Mouse (Mus musculus) liver, postnatal 0 days (tissue): ENCODE data around the gene Pxylp1. TPM values are rescaled to one million over a fixed set of nuclear protein-coding genes. Genes with fewer than 3 reads are reported as not detected.

Experiments
- ATAC-seq: fragments of 200-750 bp; cut with Nextera tagmentation; 2 replicates; pipeline ENCODE4 v1.8.0; 2017; ENCODE audit warnings: mild to moderate bottlenecking, moderate library complexity
- DNase-seq: peaks from one replicate; pipeline ENCODE4 v3.0.0-alpha.2; 2016
- H3K27ac ChIP-seq: fragments of 300-500 bp; sonication (generic); 2 replicates; pipeline ENCODE4 v1.5.1; 2014; ENCODE audit warnings: antibody characterized with exemption, moderate library complexity, mild to moderate bottlenecking, low read depth
- H3K27me3 ChIP-seq: fragments of 300-500 bp; sonication (generic); 2 replicates; pipeline ENCODE4 v1.6.1; 2014; ENCODE audit warnings: low read length, control low read depth, mixed read lengths; ENCODE audit not compliant: insufficient read depth
- H3K36me3 ChIP-seq: fragments of 300-500 bp; sonication (generic); replicated peaks from 2 replicates; pipeline ENCODE4 v1.6.1; 2014; ENCODE audit warnings: mild to moderate bottlenecking, control low read depth, low read length, moderate library complexity, mixed read lengths; ENCODE audit not compliant: insufficient read depth
- H3K4me1 ChIP-seq: fragments of 300-500 bp; sonication (generic); 2 replicates; pipeline ENCODE4 v1.6.1; 2014; ENCODE audit warnings: antibody characterized with exemption, mild to moderate bottlenecking, control low read depth; ENCODE audit not compliant: insufficient read depth
- H3K4me2 ChIP-seq: fragments of 300-500 bp; sonication (generic); 2 replicates; pipeline ENCODE4 v1.6.1; 2014; ENCODE audit warnings: low read depth, mild to moderate bottlenecking, low read length, moderate library complexity, mixed read lengths
- H3K4me3 ChIP-seq: fragments of 300-500 bp; sonication (generic); 2 replicates; pipeline ENCODE4 v1.5.1; 2014; ENCODE audit warnings: low read depth, low read length
- H3K9ac ChIP-seq: fragments of 300-500 bp; sonication (generic); replicated peaks from 2 replicates; pipeline ENCODE4 v1.6.1; 2014; ENCODE audit warnings: mild to moderate bottlenecking, moderate library complexity
- H3K9me3 ChIP-seq: fragments of 300-500 bp; sonication (generic); 2 replicates; pipeline ENCODE4 v1.6.1; 2016; ENCODE audit warnings: mild to moderate bottlenecking, control low read depth, low read length, mixed read lengths
- CTCF ChIP-seq: sonication (generic); IDR thresholded peaks from 2 replicates; pipeline ENCODE4 v1.5.1; 2016; ENCODE audit warnings: antibody characterized with exemption, low read depth
- EP300 ChIP-seq: IDR thresholded peaks from 2 replicates; pipeline ENCODE4 v1.6.1; 2016; ENCODE audit warnings: antibody characterized with exemption, low read depth, mild to moderate bottlenecking
- WGBS: fragments of 180-500 bp; shearing (Covaris S2); extraction: QIAGEN DNeasy Blood & Tissue Kit; methylation state at CpG from one replicate; pipeline ENCODE4 v1.1.7; 2014; ENCODE audit not compliant: insufficient replicate concordance; 5-methylcytosine and 5-hydroxymethylcytosine counted together
- polyA plus RNA-seq: library from polyadenylated mRNA; unstranded; fragments of >200 nt; fragmentation: Nextera tagmentation; extraction: Ambion mirVana; gene quantifications from 2 replicates; pipeline ENCODE4 v1.2.1, GENCODE M21; 2015

Gene Pxylp1
- polyA plus RNA-seq, 1 experiment from 2014 or later = 5.3 TPM

DNA sequence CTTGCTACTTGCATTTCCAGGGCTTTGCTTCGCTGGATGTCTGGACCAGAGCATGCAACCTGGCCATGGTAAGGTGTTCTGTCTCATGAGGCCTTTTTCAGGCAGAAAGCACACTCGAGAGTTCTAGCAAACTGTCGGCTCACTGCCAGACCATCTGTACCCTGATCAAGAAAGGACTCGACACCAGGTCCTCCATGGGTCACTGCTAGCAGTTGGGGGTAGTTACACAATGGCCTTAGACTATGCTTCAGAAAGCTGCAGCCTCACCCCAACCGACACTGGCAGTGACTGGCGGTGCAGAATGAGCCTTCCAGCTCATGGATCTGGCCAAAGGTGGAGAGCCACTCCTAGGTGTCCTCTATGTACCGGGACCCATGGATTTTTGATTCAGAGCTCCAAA lies 25.3 kb downstream of the Pxylp1 start:
- Histone ChIP-seq H3K27ac (no peak overlapping the region), H3K4me3 (no peak overlapping the region), H3K4me2 (no peak overlapping the region), H3K9me3 (no peaks in the 10 kb centered on the region), H3K9ac (no peak overlapping the region), H3K27me3 (no peaks in the 10 kb centered on the region), H3K36me3 (no peaks in the 10 kb centered on the region), H3K4me1 (no peaks in the 10 kb centered on the region)
- WGBS = 68% methylated on average over 7 of the region's 7 CpGs
- TF ChIP-seq CTCF (no peak), EP300 (no peak)
- DNase-seq = no peak
- no peak for ATAC-seq

- ATAC-seq (no peak), DNase-seq (no peak)
- Histone ChIP-seq H3K9me3 (no peaks in the 10 kb centered on the region), H3K4me2 (no peak overlapping the region), H3K27me3 (no peaks in the 10 kb centered on the region), H3K4me3 (no peak overlapping the region), H3K9ac (no peak overlapping the region), H3K27ac (no peak overlapping the region), H3K36me3 (no peaks in the 10 kb centered on the region), H3K4me1 (no peaks in the 10 kb centered on the region)
- WGBS = 92% methylated on average over 5 of the region's 5 CpGs
- TF ChIP-seq EP300 = no peak
- TF ChIP-seq CTCF = no peak
Observed at GRCm38 (mm10) chr9:96866196-96866595, 26.3 kb downstream of the Pxylp1 start.

GRCm38 (mm10) chr9:96865473-96866050 lies 26.9 kb downstream of the Pxylp1 start:
- TF ChIP-seq CTCF = no peak
- TF ChIP-seq EP300 = no peak
- Histone ChIP-seq H3K27ac (no peak overlapping the region), H3K36me3 (no peaks in the 10 kb centered on the region), H3K4me2 (no peak overlapping the region), H3K27me3 (no peaks in the 10 kb centered on the region), H3K9ac (no peak overlapping the region), H3K4me1 (no peaks in the 10 kb centered on the region), H3K4me3 (no peak overlapping the region), H3K9me3 (no peaks in the 10 kb centered on the region)
- DNase-seq = no peak
- no peak for ATAC-seq
- WGBS = 83% methylated on average over 16 of the region's 16 CpGs

DNA sequence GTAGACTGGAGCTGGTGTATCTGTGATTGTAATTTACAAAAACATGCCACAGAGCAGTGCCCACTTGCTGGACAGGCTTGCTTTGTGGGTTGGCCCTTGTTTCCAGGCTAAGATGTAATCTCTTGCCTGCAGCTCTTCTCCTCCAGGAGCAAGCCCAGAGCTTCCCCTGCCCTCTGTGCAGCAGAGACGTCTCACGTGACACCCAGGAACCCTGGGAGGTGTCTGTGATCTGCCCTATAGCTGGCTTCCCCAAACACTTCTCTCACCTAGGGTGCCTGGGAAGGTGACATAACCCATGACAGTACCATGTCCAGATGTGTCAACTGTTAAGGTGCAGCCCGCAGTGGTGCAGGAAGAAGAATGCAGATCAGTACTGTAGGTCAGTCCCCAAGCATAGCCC lies 28.9 kb downstream of the Pxylp1 start:
- Histone ChIP-seq H3K36me3 (no peaks in the 10 kb centered on the region), H3K27me3 (no peaks in the 10 kb centered on the region), H3K4me3 (no peak overlapping the region), H3K4me1 (no peaks in the 10 kb centered on the region), H3K9me3 (no peaks in the 10 kb centered on the region), H3K9ac (no peak overlapping the region), H3K4me2 (no peak overlapping the region), H3K27ac (no peak overlapping the region)
- no peak for ATAC-seq
- 46% methylated on average over 3 of the region's 3 CpGs for WGBS
- TF ChIP-seq CTCF (no peak), EP300 (no peak)
- DNase-seq = no peak

- ATAC-seq = no peak
Observed at GRCm38 (mm10) chr9:96862836-96863235, 29.6 kb downstream of the Pxylp1 start.

DNA sequence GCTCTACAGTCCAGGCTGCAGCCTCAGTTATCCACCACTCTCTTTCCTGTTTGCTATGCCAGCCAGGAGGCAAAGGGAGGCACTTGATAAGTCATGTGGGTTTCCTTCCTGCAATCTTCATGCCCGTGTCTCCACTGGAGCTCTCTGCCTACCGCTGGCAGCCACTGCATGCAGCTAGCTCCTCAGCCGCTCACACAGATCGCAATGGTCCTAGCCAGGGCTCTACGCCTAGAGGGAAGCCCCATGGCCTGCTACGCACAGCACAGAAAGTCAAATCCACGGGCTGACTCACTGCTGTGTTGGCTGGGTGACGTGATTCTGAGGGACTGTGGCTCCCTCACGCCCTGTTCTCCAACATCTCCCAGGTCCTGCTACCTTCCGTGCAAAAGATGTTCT lies 31.4 kb downstream of the Pxylp1 start:
- DNase-seq (no peak), ATAC-seq (no peak)
- H3K27ac ChIP-seq = no peak overlapping the region
- no peaks in the 10 kb centered on the region for H3K9me3 ChIP-seq
- 47% methylated on average over 10 of the region's 10 CpGs for WGBS
- TF ChIP-seq CTCF (no peak), EP300 (no peak)
- H3K4me3 ChIP-seq = no peak overlapping the region
- H3K9ac ChIP-seq = no peak overlapping the region
- no peaks in the 10 kb centered on the region for H3K36me3 ChIP-seq
- no peak overlapping the region for H3K4me2 ChIP-seq
- H3K4me1 ChIP-seq = no peaks in the 10 kb centered on the region
- H3K27me3 ChIP-seq = no peaks in the 10 kb centered on the region

More at GRCm38 (mm10) chr9:96862836-96863235, 29.6 kb downstream of the Pxylp1 start:
- TF ChIP-seq CTCF (no peak), EP300 (no peak)
- Histone ChIP-seq H3K27me3 (no peaks in the 10 kb centered on the region), H3K9me3 (no peaks in the 10 kb centered on the region), H3K36me3 (no peaks in the 10 kb centered on the region), H3K4me3 (no peak overlapping the region), H3K4me1 (no peaks in the 10 kb centered on the region), H3K9ac (no peak overlapping the region), H3K27ac (no peak overlapping the region), H3K4me2 (no peak overlapping the region)
- DNase-seq = no peak
- WGBS = 61% methylated on average over 4 of the region's 4 CpGs
